ENCODE assay signal across 8 mouse cellular contexts in genomic region chr2:154427853-154428360, GRCm38 (mm10). TPM values are rescaled to one million over a fixed set of nuclear protein-coding genes. Genes with fewer than 3 reads are reported as not detected.
DNase-seq lines count a peak whose midpoint lies in the region; ATAC-seq lines count a peak whose summit lies in the region.

No protein-coding gene starts in this region.

- peak; percentile 40 for DNase-seq in right cerebral cortex, postnatal 4 days
- no peak for DNase-seq in right cerebral cortex, postnatal 36 days (ENCODE audit: low spot score in 2 of 2)
- peak; percentile 80 to 88 for DNase-seq in kidney, postnatal 4 days
- DNase-seq in frontal cortex, adult 2 months (ENCODE audit: extremely low spot score in 1 of 2, low spot score in 1 of 2): no peak
- no peak for DNase-seq in layer of hippocampus, adult 18-20 months (ENCODE audit: low spot score in 2 of 2)

- no peaks in the 10 kb centered on the region for H3K27me3 ChIP-seq in forebrain, embryonic 15.5 days
- no peaks in the 10 kb centered on the region for H3K27me3 ChIP-seq in midbrain, embryonic 13.5 days

- peaks cover 22% of the 10 kb centered on the region for H3K4me1 ChIP-seq in forebrain, embryonic 15.5 days
- H3K4me1 ChIP-seq in midbrain, embryonic 13.5 days (replicated peaks): peaks cover 26% of the 10 kb centered on the region

- H3K9me3 ChIP-seq in forebrain, embryonic 15.5 days: no peaks in the 10 kb centered on the region
- no peaks in the 10 kb centered on the region for H3K9me3 ChIP-seq in midbrain, embryonic 13.5 days

- 0 out of 2 replicates have a peak overlapping the region, but pooled peaks have one; percentile 5 for H3K4me2 ChIP-seq in forebrain, embryonic 15.5 days (replicated peaks)
- peak overlapping the region; percentile 29 for H3K4me2 ChIP-seq in midbrain, embryonic 13.5 days (replicated peaks)

- WGBS in forebrain, embryonic 15.5 days: 17% methylated on average over 17 of the region's 17 CpGs
- WGBS in midbrain, embryonic 13.5 days: 16% methylated on average over 17 of the region's 17 CpGs

- ATAC-seq in forebrain, embryonic 15.5 days (replicated peaks): no peak
- no peak for ATAC-seq in midbrain, embryonic 13.5 days
- ATAC-seq in activated CD4-positive, CD25-positive, alpha-beta regulatory T cell, adult 4 months: no peak

- H3K9ac ChIP-seq in forebrain, embryonic 15.5 days (replicated peaks): no peak overlapping the region
- no peak overlapping the region for H3K9ac ChIP-seq in midbrain, embryonic 13.5 days (replicated peaks)

- no peaks in the 10 kb centered on the region for H3K36me3 ChIP-seq in forebrain, embryonic 15.5 days
- no peaks in the 10 kb centered on the region for H3K36me3 ChIP-seq in midbrain, embryonic 13.5 days

- H3K27ac ChIP-seq in forebrain, embryonic 15.5 days (replicated peaks): peak overlapping the region; percentile 92
- H3K27ac ChIP-seq in midbrain, embryonic 13.5 days: peak overlapping the region; percentile 97

- no peak overlapping the region for H3K4me3 ChIP-seq in forebrain, embryonic 15.5 days
- H3K4me3 ChIP-seq in midbrain, embryonic 13.5 days (replicated peaks): no peak overlapping the region

RNA-seq across cellular contexts. Expression of gene Cbfa2t2, which starts 8.4 kb away (rescaled TPM):
- 78.0 and 82.3 TPM in 2 replicates for polyA plus RNA-seq in forebrain, embryonic 15.5 days (2015; fragmentation: Nextera tagmentation; extraction: Ambion mirVana)
- 71.6 and 83.1 TPM in 2 replicates for polyA plus RNA-seq in midbrain, embryonic 13.5 days (2015; fragmentation: Nextera tagmentation; extraction: Ambion mirVana)
- polyA plus RNA-seq in frontal cortex, adult 2 months (2012; rRNA removed): 26.5 and 31.7 TPM in 2 replicates
- 10 to 100 TPM; 19.7 to 21.8 TPM for polyA plus RNA-seq in activated CD4-positive, CD25-positive, alpha-beta regulatory T cell, adult 4 months (2017; shearing (Covaris generic))
- total RNA-seq in layer of hippocampus, adult 18-20 months (2021): 10 to 100 TPM; 47.9 to 48.9 TPM

RNA-seq across cellular contexts. Expression of gene Snta1, which starts 20.0 kb away (rescaled TPM):
- polyA plus RNA-seq in forebrain, embryonic 15.5 days (2015; fragmentation: Nextera tagmentation; extraction: Ambion mirVana): 9.2 and 11.1 TPM in 2 replicates
- polyA plus RNA-seq in midbrain, embryonic 13.5 days (2015; fragmentation: Nextera tagmentation; extraction: Ambion mirVana): 4.8 and 5.9 TPM in 2 replicates
- 37.3 and 37.8 TPM in 2 replicates for polyA plus RNA-seq in frontal cortex, adult 2 months (2012; rRNA removed)
- not detected for polyA plus RNA-seq in activated CD4-positive, CD25-positive, alpha-beta regulatory T cell, adult 4 months (2017; shearing (Covaris generic))
- 10 to 100 TPM; 45.3 to 47.7 TPM for total RNA-seq in layer of hippocampus, adult 18-20 months (2021)

RNA-seq across cellular contexts. Expression of gene Cdk5rap1, which starts 55.1 kb away (rescaled TPM):
- polyA plus RNA-seq in forebrain, embryonic 15.5 days (2015; fragmentation: Nextera tagmentation; extraction: Ambion mirVana): 15.3 and 18.2 TPM in 2 replicates
- 15.2 and 15.4 TPM in 2 replicates for polyA plus RNA-seq in midbrain, embryonic 13.5 days (2015; fragmentation: Nextera tagmentation; extraction: Ambion mirVana)
- polyA plus RNA-seq in frontal cortex, adult 2 months (2012; rRNA removed): 13.6 and 19.0 TPM in 2 replicates
- 10 to 100 TPM; 37.5 to 67.2 TPM for polyA plus RNA-seq in activated CD4-positive, CD25-positive, alpha-beta regulatory T cell, adult 4 months (2017; shearing (Covaris generic))
- total RNA-seq in layer of hippocampus, adult 18-20 months (2021): 10 to 100 TPM; 14.8 to 14.9 TPM

Comparison
In these comparisons a context has a peak if more than half of its experiments do, and no peak if none do; other contexts are left out.
1. DNase-seq: peak in right cerebral cortex, postnatal 4 days (single experiment) and kidney, postnatal 4 days (2 of 2); none in right cerebral cortex, postnatal 36 days (0 of 2), frontal cortex, adult 2 months (0 of 2) and layer of hippocampus, adult 18-20 months (0 of 2).